Mouse (Mus musculus) heart, embryonic 11.5 days (tissue): ENCODE measurements at regions not wholly inside any gene's neighbourhood (a gene's known extent, or its start where the extent isn't known, plus 50 kb on each side); places are given as distances from the start of the nearest gene placed in this dataset.

ENCODE experiments used
- ATAC-seq: fragments of 200-750 bp; cut with Nextera tagmentation; replicated peaks from 2 replicates; pipeline ENCODE4 v1.8.0; 2017; ENCODE audit warnings: moderate library complexity; ENCODE audit not compliant: insufficient number of reproducible peaks, low FRiP score, low TSS enrichment
- H3K27ac ChIP-seq: fragments of 300-500 bp; sonication (generic); 2 replicates; pipeline ENCODE4 v1.5.1; 2014; ENCODE audit warnings: mild to moderate bottlenecking, low read depth, low read length
- H3K27me3 ChIP-seq: fragments of 300-500 bp; sonication (generic); 2 replicates; pipeline ENCODE4 v1.6.1; 2014; ENCODE audit warnings: mild to moderate bottlenecking, low read length, mixed read lengths; ENCODE audit not compliant: control insufficient read depth, insufficient read depth
- H3K36me3 ChIP-seq: fragments of 300-500 bp; sonication (generic); 2 replicates; pipeline ENCODE4 v1.6.1; 2014; ENCODE audit warnings: mild to moderate bottlenecking, low read length, moderate library complexity, mixed read lengths; ENCODE audit not compliant: control insufficient read depth, insufficient read depth
- H3K4me1 ChIP-seq: fragments of 300-500 bp; sonication (generic); 2 replicates; pipeline ENCODE4 v1.6.1; 2014; ENCODE audit warnings: low read length; ENCODE audit not compliant: control insufficient read depth, insufficient read depth
- H3K4me2 ChIP-seq: fragments of 300-500 bp; sonication (generic); 2 replicates; pipeline ENCODE4 v1.6.1; 2014; ENCODE audit warnings: mild to moderate bottlenecking, moderate library complexity
- H3K4me3 ChIP-seq: fragments of 300-500 bp; sonication (generic); 2 replicates; pipeline ENCODE4 v1.5.1; 2014; ENCODE audit warnings: low read depth, low read length
- H3K9ac ChIP-seq: fragments of 300-500 bp; sonication (generic); 2 replicates; pipeline ENCODE4 v1.6.1; 2014; ENCODE audit warnings: mild to moderate bottlenecking, low read depth, low read length, moderate library complexity
- H3K9me3 ChIP-seq: fragments of 300-500 bp; sonication (generic); replicated peaks from 2 replicates; pipeline ENCODE4 v1.6.1; 2016; ENCODE audit warnings: low read length; ENCODE audit not compliant: control insufficient read depth
- WGBS: fragments of 180-500 bp; shearing (Covaris S2); extraction: QIAGEN DNeasy Blood & Tissue Kit; methylation state at CpG from one replicate; pipeline ENCODE4 v1.1.7; 2014; ENCODE audit not compliant: insufficient replicate concordance; 5-methylcytosine and 5-hydroxymethylcytosine counted together

GRCm38 (mm10) chr6:51263595-51263994 lies 168.9 kb upstream of the Nfe2l3 start:
- no peak overlapping the region for H3K9ac ChIP-seq
- ATAC-seq: no peak
- no peaks in the 10 kb centered on the region for H3K4me1 ChIP-seq
- WGBS: 73% methylated on average over 4 of the region's 4 CpGs
- no peak overlapping the region for H3K27ac ChIP-seq
- H3K27me3 ChIP-seq: peaks cover 2% of the 10 kb centered on the region; the same call in 1 of the 2 replicates
- no peaks in the 10 kb centered on the region for H3K9me3 ChIP-seq
- no peak overlapping the region for H3K4me3 ChIP-seq
- H3K36me3 ChIP-seq: no peaks in the 10 kb centered on the region
- H3K4me2 ChIP-seq: no peak overlapping the region

GRCm38 (mm10) chr6:51265329-51265728 lies 167.1 kb upstream of the Nfe2l3 start:
- H3K36me3 ChIP-seq: no peaks in the 10 kb centered on the region
- peaks cover 2% of the 10 kb centered on the region; the same call in 1 of the 2 replicates for H3K27me3 ChIP-seq
- ATAC-seq: no peak
- no peak overlapping the region for H3K9ac ChIP-seq
- 86% methylated on average over 3 of the region's 3 CpGs for WGBS
- H3K27ac ChIP-seq: no peak overlapping the region
- H3K4me1 ChIP-seq: peaks cover 4% of the 10 kb centered on the region
- H3K4me3 ChIP-seq: no peak overlapping the region
- no peaks in the 10 kb centered on the region for H3K9me3 ChIP-seq
- no peak overlapping the region for H3K4me2 ChIP-seq

GRCm38 (mm10) chr6:51266721-51267120 lies 165.7 kb upstream of the Nfe2l3 start:
- H3K27ac ChIP-seq: no peak overlapping the region
- no peak overlapping the region for H3K4me2 ChIP-seq
- no peak for ATAC-seq
- H3K36me3 ChIP-seq: no peaks in the 10 kb centered on the region
- H3K4me1 ChIP-seq: peaks cover 4% of the 10 kb centered on the region
- H3K4me3 ChIP-seq: no peak overlapping the region
- no peak overlapping the region for H3K9ac ChIP-seq
- H3K27me3 ChIP-seq: peaks cover 2% of the 10 kb centered on the region; the same call in 1 of the 2 replicates
- H3K9me3 ChIP-seq: no peaks in the 10 kb centered on the region
- WGBS: 83% methylated on average over 6 of the region's 6 CpGs

GRCm38 (mm10) chr6:51267888-51268287 lies 164.6 kb upstream of the Nfe2l3 start:
- H3K27ac ChIP-seq: no peak overlapping the region
- no peak overlapping the region for H3K9ac ChIP-seq
- H3K4me1 ChIP-seq: peaks cover 4% of the 10 kb centered on the region
- no peak for ATAC-seq
- H3K27me3 ChIP-seq: no peaks in the 10 kb centered on the region
- 84% methylated on average over 5 of the region's 5 CpGs for WGBS
- H3K9me3 ChIP-seq: no peaks in the 10 kb centered on the region
- no peak overlapping the region for H3K4me3 ChIP-seq
- H3K36me3 ChIP-seq: no peaks in the 10 kb centered on the region
- H3K4me2 ChIP-seq: no peak overlapping the region

GRCm38 (mm10) chr6:51268931-51269330 lies 163.5 kb upstream of the Nfe2l3 start:
- WGBS: 73% methylated on average over 5 of the region's 5 CpGs
- Histone ChIP-seq H3K4me3 (peak overlapping the region; percentile 71; the same call in 1 of the 2 replicates), H3K9me3 (no peaks in the 10 kb centered on the region), H3K9ac (no peak overlapping the region), H3K4me2 (peak overlapping the region; percentile 89), H3K27me3 (no peaks in the 10 kb centered on the region), H3K4me1 (peaks cover 4% of the 10 kb centered on the region), H3K36me3 (no peaks in the 10 kb centered on the region), H3K27ac (no peak overlapping the region)
- ATAC-seq: no peak

GRCm38 (mm10) chr6:51269617-51270016 lies 162.9 kb upstream of the Nfe2l3 start:
- ATAC-seq: no peak
- 16% methylated on average over 10 of the region's 10 CpGs for WGBS
- no peaks in the 10 kb centered on the region for H3K27me3 ChIP-seq
- H3K4me2 ChIP-seq: peak overlapping the region; percentile 89
- H3K4me1 ChIP-seq: peaks cover 4% of the 10 kb centered on the region
- H3K36me3 ChIP-seq: no peaks in the 10 kb centered on the region
- H3K9me3 ChIP-seq: no peaks in the 10 kb centered on the region
- peak overlapping the region; percentile 90 for H3K9ac ChIP-seq
- no peak overlapping the region for H3K27ac ChIP-seq
- peak overlapping the region; percentile 71 for H3K4me3 ChIP-seq

GRCm38 (mm10) chr6:51270216-51271127 lies 162.0 kb upstream of the Nfe2l3 start:
- peaks cover 4% of the 10 kb centered on the region for H3K4me1 ChIP-seq
- peak overlapping the region; percentile 51; the same call in 1 of the 2 replicates for H3K27ac ChIP-seq
- H3K36me3 ChIP-seq: no peaks in the 10 kb centered on the region
- H3K27me3 ChIP-seq: no peaks in the 10 kb centered on the region
- H3K9ac ChIP-seq: peak overlapping the region; percentile 90
- ATAC-seq: peak; percentile 91
- peak overlapping the region; percentile 89 for H3K4me2 ChIP-seq
- H3K9me3 ChIP-seq: no peaks in the 10 kb centered on the region
- under 1% methylated on average over 76 of the region's 80 CpGs for WGBS
- H3K4me3 ChIP-seq: peak overlapping the region; percentile 71

- ATAC-seq: peak; percentile 76
Measured at GRCm38 (mm10) chr6:51271128-51271480, 161.4 kb upstream of the Nfe2l3 start.

More at GRCm38 (mm10) chr6:51271128-51271480, 161.4 kb upstream of the Nfe2l3 start:
- 0 out of 2 replicates have a peak overlapping the region, but pooled peaks have one; percentile 3 for H3K27ac ChIP-seq
- peak overlapping the region; percentile 71 for H3K4me3 ChIP-seq
- H3K4me1 ChIP-seq: peaks cover 4% of the 10 kb centered on the region
- H3K9me3 ChIP-seq: no peaks in the 10 kb centered on the region
- H3K36me3 ChIP-seq: no peaks in the 10 kb centered on the region
- H3K9ac ChIP-seq: no peak overlapping the region
- peak overlapping the region; percentile 89 for H3K4me2 ChIP-seq
- 3% methylated on average over 13 of the region's 17 CpGs for WGBS
- H3K27me3 ChIP-seq: no peaks in the 10 kb centered on the region
